Mouse (Mus musculus) neural tube, embryonic 14.5 days (tissue): ENCODE data around the gene Atf3. TPM values are rescaled to one million over a fixed set of nuclear protein-coding genes. Genes with fewer than 3 reads are reported as not detected.

Experiments
- ATAC-seq: fragments of 200-750 bp; cut with Nextera tagmentation; 2 replicates; pipeline ENCODE4 v1.8.0; 2017; ENCODE audit warnings: low read depth, mild to moderate bottlenecking, moderate TSS enrichment, moderate library complexity
- H3K27ac ChIP-seq: fragments of 300-500 bp; sonication (generic); 2 replicates; pipeline ENCODE4 v1.5.1; 2014; ENCODE audit warnings: low read depth, mild to moderate bottlenecking, control low read depth, low read length, moderate library complexity, mixed read lengths
- H3K27me3 ChIP-seq: fragments of 300-500 bp; sonication (generic); 2 replicates; pipeline ENCODE4 v1.6.1; 2014; ENCODE audit warnings: low read length; ENCODE audit not compliant: control insufficient read depth, insufficient read depth
- H3K36me3 ChIP-seq: fragments of 300-500 bp; sonication (generic); 2 replicates; pipeline ENCODE4 v1.6.1; 2014; ENCODE audit warnings: low read length, mixed read lengths; ENCODE audit not compliant: control insufficient read depth, insufficient read depth
- H3K4me1 ChIP-seq: fragments of 300-500 bp; sonication (generic); 2 replicates; pipeline ENCODE4 v1.6.1; 2014; ENCODE audit warnings: low read length; ENCODE audit not compliant: control insufficient read depth, insufficient read depth
- H3K4me2 ChIP-seq: fragments of 300-500 bp; sonication (generic); 2 replicates; pipeline ENCODE4 v1.6.1; 2014; ENCODE audit warnings: mild to moderate bottlenecking, low read depth, low read length, control low read depth
- H3K4me3 ChIP-seq: fragments of 300-500 bp; sonication (generic); 2 replicates; pipeline ENCODE4 v1.5.1; 2014; ENCODE audit warnings: low read depth, low read length, control low read depth, mixed read lengths
- H3K9ac ChIP-seq: fragments of 300-500 bp; sonication (generic); replicated peaks from 2 replicates; pipeline ENCODE4 v1.6.1; 2014; ENCODE audit warnings: low read depth, mild to moderate bottlenecking, control low read depth, low read length, mixed read lengths
- H3K9me3 ChIP-seq: fragments of 300-500 bp; sonication (generic); 2 replicates; pipeline ENCODE4 v1.6.1; 2016; ENCODE audit warnings: low read length; ENCODE audit not compliant: control insufficient read depth
- WGBS: fragments of 180-500 bp; shearing (Covaris S2); extraction: QIAGEN DNeasy Blood & Tissue Kit; methylation state at CpG from one replicate; pipeline ENCODE4 v1.1.7; 2014; 5-methylcytosine and 5-hydroxymethylcytosine counted together
- polyA plus RNA-seq: library from polyadenylated mRNA; unstranded; fragments of >200 nt; fragmentation: Nextera tagmentation; extraction: Ambion mirVana; gene quantifications from 2 replicates; pipeline ENCODE4 v1.2.1, GENCODE M21; 2014

Gene Atf3
- polyA plus RNA-seq, 1 experiment from 2014 or later: 0.66 TPM

DNA sequence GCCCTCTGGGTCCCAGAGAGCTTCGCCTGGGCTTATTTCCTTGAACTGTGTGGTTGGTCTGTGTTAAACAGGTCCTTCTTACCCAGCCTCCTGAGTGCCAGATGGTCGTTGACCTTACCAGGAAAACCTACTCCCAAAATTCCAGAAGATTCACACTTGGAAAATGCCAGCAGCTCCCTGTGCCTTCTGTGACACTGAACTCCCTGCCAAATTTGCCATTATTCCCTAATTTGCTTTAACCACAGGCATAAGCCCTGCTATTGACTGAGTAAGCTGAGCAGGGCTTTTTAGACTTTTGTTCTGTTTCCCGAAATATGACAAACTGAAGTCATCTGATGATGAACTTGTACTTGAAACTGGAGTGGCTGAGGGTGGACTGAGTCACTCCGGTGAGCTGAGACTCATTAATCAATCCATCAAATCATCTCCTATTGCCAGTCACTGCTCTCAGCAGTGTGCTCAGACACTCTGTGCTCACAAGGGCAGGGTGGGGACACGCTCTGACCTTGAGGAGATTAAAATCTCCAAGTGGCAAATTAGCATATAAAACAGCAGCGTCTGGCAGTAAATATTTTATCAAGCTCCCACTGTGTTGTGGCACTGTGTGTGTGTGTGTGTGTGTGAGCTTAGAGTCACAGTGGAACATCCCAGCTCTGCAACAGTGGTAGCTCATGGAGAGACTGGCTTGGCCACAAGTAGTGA is 28.0 kb downstream of the Atf3 start:
- no peaks in the 10 kb centered on the region for H3K36me3 ChIP-seq
- H3K27me3 ChIP-seq: peaks cover 18% of the 10 kb centered on the region
- no peak overlapping the region for H3K27ac ChIP-seq
- H3K4me2 ChIP-seq: no peak overlapping the region
- WGBS: 47% methylated on average over 6 of the region's 6 CpGs
- peaks cover 12% of the 10 kb centered on the region for H3K4me1 ChIP-seq
- no peaks in the 10 kb centered on the region for H3K9me3 ChIP-seq
- no peak for ATAC-seq
- no peak overlapping the region for H3K9ac ChIP-seq
- H3K4me3 ChIP-seq: no peak overlapping the region

DNA sequence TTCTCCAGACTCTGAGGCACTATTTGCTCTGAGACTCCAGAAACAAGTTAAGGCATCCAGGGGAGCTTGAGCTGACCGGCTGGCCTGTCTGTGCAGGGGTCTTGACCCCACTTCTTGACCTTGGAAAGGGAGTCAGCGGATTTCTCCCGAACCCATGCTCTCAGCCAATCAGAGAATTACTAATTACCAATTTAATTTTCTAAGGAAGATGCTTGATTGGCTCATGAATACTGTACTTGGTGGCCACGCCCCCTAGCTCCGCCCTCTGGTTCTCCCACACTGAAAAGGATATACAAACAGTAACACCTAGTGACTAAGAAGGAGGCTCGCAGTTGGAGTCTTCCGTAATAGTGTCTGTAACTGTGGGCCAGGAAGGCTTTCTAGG is 31.5 kb downstream of the Atf3 start:
- no peaks in the 10 kb centered on the region for H3K9me3 ChIP-seq
- H3K36me3 ChIP-seq: no peaks in the 10 kb centered on the region
- H3K4me3 ChIP-seq: no peak overlapping the region
- no peak for ATAC-seq
- H3K27ac ChIP-seq: no peak overlapping the region
- peaks cover 44% of the 10 kb centered on the region for H3K27me3 ChIP-seq
- peaks cover 28% of the 10 kb centered on the region for H3K4me1 ChIP-seq
- WGBS: 4% methylated on average over 7 of the region's 7 CpGs
- H3K9ac ChIP-seq: no peak overlapping the region
- no peak overlapping the region for H3K4me2 ChIP-seq

- H3K9ac ChIP-seq: no peak overlapping the region
- no peak for ATAC-seq
Measured at GRCm38 (mm10) chr1:191185761-191186385, 32.0 kb downstream of the Atf3 start.

GRCm38 (mm10) chr1:191184841-191185251 is 33.0 kb downstream of the Atf3 start:
- Histone ChIP-seq H3K27me3 (peaks cover 53% of the 10 kb centered on the region), H3K9me3 (no peaks in the 10 kb centered on the region), H3K4me3 (peak overlapping the region; percentile 40), H3K4me2 (peak overlapping the region; percentile 91), H3K9ac (peak overlapping the region; percentile 21), H3K36me3 (no peaks in the 10 kb centered on the region), H3K27ac (no peak overlapping the region), H3K4me1 (peaks cover 28% of the 10 kb centered on the region)
- ATAC-seq: no peak
- 1% methylated on average over 22 of the region's 22 CpGs for WGBS

More at GRCm38 (mm10) chr1:191185761-191186385, 32.0 kb downstream of the Atf3 start:
- Histone ChIP-seq H3K4me2 (peak overlapping the region; percentile 20; the same call in 1 of the 2 replicates), H3K36me3 (no peaks in the 10 kb centered on the region), H3K27me3 (peaks cover 49% of the 10 kb centered on the region), H3K4me1 (peaks cover 28% of the 10 kb centered on the region), H3K9me3 (no peaks in the 10 kb centered on the region), H3K27ac (no peak overlapping the region), H3K4me3 (no peak overlapping the region)
- WGBS: under 1% methylated on average over 16 of the region's 16 CpGs

DNA sequence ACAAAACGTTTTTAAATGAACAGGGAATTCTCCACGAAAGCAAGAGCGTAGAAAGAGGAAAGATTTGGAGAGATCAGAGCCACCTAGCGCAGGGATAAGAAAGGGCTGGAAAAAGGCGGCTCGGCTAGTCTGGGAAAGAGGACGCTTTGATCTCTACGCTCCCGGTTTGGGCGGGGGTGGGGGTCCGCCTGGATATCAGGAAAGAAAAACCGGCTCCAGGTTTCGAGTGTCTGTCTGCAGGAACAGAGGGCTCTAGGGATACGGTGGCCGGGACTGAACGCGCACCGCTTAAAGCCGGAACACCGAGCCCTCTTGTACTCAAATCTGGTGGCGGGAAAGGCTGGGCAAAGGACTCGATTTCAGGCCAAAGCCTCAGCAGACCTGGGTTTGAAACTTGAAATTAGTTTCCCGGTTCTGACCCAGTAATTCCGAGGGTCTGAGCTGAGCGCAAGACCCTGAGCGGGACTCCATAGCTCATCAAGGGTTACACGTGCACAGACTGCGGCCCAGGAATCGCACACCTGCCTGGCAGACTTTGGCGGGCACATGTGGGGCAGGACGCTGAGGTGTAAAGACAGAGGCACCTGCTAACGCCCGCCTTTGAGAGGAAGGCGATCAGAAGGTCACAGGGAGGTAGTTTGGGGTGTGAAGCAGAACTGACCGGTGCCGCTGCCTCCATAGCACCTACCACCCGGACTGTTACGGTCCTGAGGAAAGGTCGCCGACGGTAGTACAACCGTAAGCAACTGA is 33.6 kb downstream of the Atf3 start:
- H3K9me3 ChIP-seq: no peaks in the 10 kb centered on the region
- peak overlapping the region; percentile 21 for H3K9ac ChIP-seq
- H3K27ac ChIP-seq: no peak overlapping the region
- ATAC-seq: no peak
- H3K36me3 ChIP-seq: no peaks in the 10 kb centered on the region
- H3K4me3 ChIP-seq: peak overlapping the region; percentile 40
- H3K27me3 ChIP-seq: peaks cover 53% of the 10 kb centered on the region
- H3K4me2 ChIP-seq: peak overlapping the region; percentile 91
- 2% methylated on average over 42 of the region's 42 CpGs for WGBS
- peaks cover 28% of the 10 kb centered on the region for H3K4me1 ChIP-seq

DNA sequence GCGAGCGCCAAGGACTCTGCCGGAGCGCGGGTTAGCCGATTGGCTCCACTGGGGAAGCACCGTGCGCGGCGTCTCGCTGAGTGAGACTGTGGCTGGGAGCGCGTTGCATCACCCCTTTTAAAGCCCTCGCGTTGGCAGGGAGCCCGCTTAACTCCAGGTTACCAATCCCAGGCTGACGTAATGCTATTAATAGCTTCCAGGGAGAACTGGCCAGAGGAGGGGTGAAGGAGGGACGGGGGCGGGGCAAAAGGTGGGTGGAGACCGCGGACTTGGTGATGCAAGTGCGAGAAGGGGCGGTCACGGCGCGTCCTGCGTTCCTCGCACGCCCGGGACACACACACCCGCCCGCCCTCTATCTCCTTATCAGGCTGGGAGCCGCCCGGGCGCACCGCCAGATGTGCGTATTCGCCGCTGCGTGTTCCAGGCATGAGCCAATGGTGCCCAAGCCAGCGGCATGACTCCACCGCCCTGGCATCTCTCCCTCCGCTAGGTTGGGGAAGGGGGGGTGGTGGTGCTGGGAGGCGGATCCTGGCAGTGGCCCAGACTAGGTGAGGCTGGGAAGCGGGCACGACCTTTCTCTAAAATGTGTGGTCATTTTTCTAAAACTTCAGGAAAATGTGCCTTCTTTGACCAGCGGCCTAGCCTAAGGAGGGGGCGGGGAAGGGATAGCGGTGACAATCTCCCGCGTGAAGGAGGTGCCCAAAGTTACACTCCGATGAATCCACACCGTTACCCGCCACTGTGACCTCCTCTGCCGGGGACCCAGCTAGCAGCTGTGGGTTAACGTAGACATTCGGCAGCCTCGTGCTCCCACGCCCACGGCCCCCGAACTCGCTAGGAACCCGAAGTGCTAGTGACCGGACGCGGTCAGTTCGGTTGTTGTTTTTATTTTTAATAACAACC is 34.4 kb downstream of the Atf3 start:
- Histone ChIP-seq H3K27ac (peak overlapping the region; percentile 44; the same call in 1 of the 2 replicates), H3K4me1 (peaks cover 28% of the 10 kb centered on the region)

DNA sequence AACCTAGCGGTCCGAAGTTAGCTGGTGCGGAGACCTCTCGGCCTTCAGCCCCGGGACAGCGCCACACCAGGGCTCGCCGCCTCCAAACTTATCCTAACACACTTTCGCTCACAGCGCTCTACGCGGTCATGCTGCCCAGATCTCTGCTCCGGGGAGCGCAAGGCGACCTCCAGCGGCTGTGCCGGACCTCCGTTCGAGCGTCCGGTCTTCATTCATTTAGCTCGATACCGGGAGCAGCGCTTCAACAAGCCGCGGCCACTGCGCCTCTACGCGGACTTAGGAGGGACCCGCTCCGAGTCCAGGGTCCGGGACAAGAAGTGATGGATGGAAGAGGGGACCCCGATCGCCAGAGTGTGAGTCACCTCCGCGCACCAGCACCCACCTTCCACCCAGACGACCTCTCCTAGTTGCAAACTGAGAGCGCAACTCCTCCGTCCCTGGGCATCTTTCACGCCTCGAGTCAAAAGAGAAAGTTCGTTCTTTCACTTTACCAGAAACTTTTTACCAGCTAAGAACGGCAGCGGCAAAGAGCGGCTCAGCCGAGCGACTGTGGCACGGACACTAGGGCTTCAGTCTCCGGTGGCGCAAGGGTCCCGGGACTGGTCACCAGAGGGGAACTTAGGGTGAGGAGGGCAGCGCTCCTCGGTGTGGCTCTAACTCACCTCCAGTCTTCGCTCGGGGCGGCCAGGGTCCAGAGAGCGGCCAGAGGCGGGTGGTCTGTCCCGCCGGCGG is 35.2 kb downstream of the Atf3 start:
- Histone ChIP-seq H3K36me3 (no peaks in the 10 kb centered on the region), H3K9me3 (no peaks in the 10 kb centered on the region), H3K9ac (peak overlapping the region; percentile 37; the same call in 1 of the 2 replicates), H3K27me3 (peaks cover 59% of the 10 kb centered on the region), H3K4me3 (peak overlapping the region; percentile 40), H3K4me2 (peak overlapping the region; percentile 91), H3K27ac (peak overlapping the region; percentile 44; the same call in 1 of the 2 replicates), H3K4me1 (peaks cover 28% of the 10 kb centered on the region)
- ATAC-seq: no peak
- WGBS: under 1% methylated on average over 61 of the region's 61 CpGs

More for the DNA sequence above, 34.4 kb downstream of the Atf3 start:
- H3K27me3 ChIP-seq: peaks cover 58% of the 10 kb centered on the region
- no peaks in the 10 kb centered on the region for H3K36me3 ChIP-seq
- peak overlapping the region; percentile 37; the same call in 1 of the 2 replicates for H3K9ac ChIP-seq
- H3K4me3 ChIP-seq: peak overlapping the region; percentile 40
- H3K9me3 ChIP-seq: no peaks in the 10 kb centered on the region
- WGBS: under 1% methylated on average over 66 of the region's 67 CpGs
- peak; percentile 89 for ATAC-seq
- H3K4me2 ChIP-seq: peak overlapping the region; percentile 91
